Mouse (Mus musculus): ENCODE results near the gene Lrmda. TPM values are rescaled to one million over a fixed set of nuclear protein-coding genes. Genes with fewer than 3 reads are reported as not detected.

The Lrmda gene
- total and polyA plus RNA-seq, 2 experiments from 2014 or later = 0.38 to 0.82 TPM

DNA sequence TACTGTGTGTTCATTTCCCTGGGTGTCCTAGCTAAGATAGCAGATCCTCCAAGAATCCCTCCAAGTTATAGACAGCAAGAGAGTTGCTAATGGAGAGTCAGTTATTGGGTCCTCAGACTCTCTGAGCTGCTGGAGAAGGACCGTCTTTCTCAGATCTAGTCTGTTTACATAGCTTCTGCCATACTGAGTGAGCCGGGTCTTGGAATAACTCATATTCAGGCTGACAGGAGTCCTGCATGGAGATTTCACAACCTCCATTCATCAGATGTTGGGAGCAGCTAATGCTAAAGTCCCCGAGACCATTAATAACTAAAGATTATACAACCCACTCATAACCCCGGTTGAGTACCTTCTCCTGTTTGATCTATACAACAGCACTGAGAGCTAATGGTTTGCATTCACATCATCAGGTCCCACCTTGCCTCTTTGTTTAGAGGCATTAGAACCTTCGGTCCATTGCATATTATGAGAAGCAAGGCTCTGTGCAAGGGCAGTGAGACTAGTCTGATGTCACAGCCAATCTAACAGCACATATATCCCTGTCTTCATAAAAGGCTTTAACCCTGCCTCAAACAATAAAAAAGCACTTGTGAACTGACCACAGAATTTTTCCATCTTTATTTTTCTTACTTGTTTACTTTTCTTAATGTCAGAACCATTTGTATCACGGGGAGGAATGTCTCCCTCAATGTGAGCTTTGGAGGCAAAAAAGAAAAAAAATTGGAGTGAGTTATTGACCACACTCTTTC is 1037.9 kb downstream of the Lrmda start:
- H3K9me3 ChIP-seq (replicated peaks; ENCODE audit: control insufficient read depth, low read length) = no peaks in the 10 kb centered on the region
- DNase-seq (ENCODE audit: low spot score) (no peak), ATAC-seq (ENCODE audit: insufficient read depth, low read depth) (no peak)
- H3K4me1 ChIP-seq (ENCODE audit: control insufficient read depth, insufficient read depth) = no peaks in the 10 kb centered on the region
- no peak for TF ChIP-seq EP300 (IDR thresholded peaks at IDR 0.05; ENCODE audit: low read depth)
- TF ChIP-seq CTCF (IDR thresholded peaks at IDR 0.05; ENCODE audit: low read depth) = no peak
- no peak overlapping the region for H3K27ac ChIP-seq (ENCODE audit: low read depth)
- no peak overlapping the region for H3K9ac ChIP-seq (replicated peaks; ENCODE audit: low read depth, low read length)
- WGBS = 83% methylated on average over 6 of the region's 6 CpGs
- H3K4me3 ChIP-seq (ENCODE audit: low read depth, low read length) = no peak overlapping the region
- no peaks in the 10 kb centered on the region for H3K36me3 ChIP-seq (replicated peaks; ENCODE audit: control insufficient read depth, insufficient read depth, low read length)
- no peak overlapping the region for H3K4me2 ChIP-seq (ENCODE audit: low read depth, low read length)
- H3K27me3 ChIP-seq (ENCODE audit: control insufficient read depth, insufficient read depth, low read length) = no peaks in the 10 kb centered on the region

DNA sequence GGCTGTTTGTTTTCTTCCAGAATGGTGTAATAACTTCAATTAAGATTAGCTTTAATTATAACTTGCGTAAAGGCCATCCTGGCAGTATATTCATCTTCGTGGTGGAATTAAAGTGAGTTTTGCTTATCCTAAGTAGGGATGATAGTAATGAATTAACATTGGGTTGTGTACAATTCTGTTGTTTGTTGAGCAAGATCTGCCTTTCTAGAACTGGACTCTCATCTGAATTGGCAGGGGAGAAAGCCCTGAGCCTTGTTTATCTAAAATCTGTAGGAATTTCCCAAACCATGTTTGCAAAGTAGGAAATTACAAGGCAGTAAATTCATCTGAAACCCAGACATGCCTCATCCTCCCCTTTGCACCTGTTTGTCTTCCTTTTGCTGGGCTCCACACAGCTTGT is 1038.5 kb downstream of the Lrmda start:
- H3K36me3 ChIP-seq (replicated peaks; ENCODE audit: control insufficient read depth, insufficient read depth, low read length) = no peaks in the 10 kb centered on the region

DNA sequence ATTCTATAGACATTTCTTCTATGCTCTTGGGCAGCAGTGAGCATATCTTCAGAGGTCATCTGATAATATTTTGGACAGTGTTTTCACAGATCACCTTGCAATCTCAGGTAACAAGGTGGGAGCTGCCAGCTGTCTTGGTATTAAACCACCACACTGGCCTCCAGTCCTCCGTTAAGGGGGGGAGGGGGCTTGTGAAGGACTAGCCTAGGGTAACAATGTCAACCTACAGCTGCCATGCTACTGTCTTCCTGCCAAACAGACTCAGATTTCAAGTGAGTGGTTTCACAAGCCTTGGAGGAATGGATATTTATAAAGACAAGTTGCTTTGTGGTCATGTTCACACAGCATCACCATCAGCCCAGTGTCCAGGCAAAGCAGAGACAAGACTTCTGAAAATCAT is 1059.2 kb downstream of the Lrmda start:
- Histone ChIP-seq H3K9me3 (replicated peaks; ENCODE audit: control insufficient read depth, low read length) (no peaks in the 10 kb centered on the region), H3K27ac (ENCODE audit: low read depth) (no peak overlapping the region), H3K4me1 (ENCODE audit: control insufficient read depth, insufficient read depth) (no peaks in the 10 kb centered on the region), H3K4me3 (ENCODE audit: low read depth, low read length) (no peak overlapping the region), H3K27me3 (ENCODE audit: control insufficient read depth, insufficient read depth, low read length) (no peaks in the 10 kb centered on the region), H3K36me3 (replicated peaks; ENCODE audit: control insufficient read depth, insufficient read depth, low read length) (no peaks in the 10 kb centered on the region), H3K4me2 (ENCODE audit: low read depth, low read length) (no peak overlapping the region), H3K9ac (replicated peaks; ENCODE audit: low read depth, low read length) (no peak overlapping the region)
- no peak for ATAC-seq (ENCODE audit: insufficient read depth, low read depth)
- no peak for DNase-seq (ENCODE audit: low spot score)
- TF ChIP-seq EP300 (IDR thresholded peaks at IDR 0.05; ENCODE audit: low read depth) = no peak
- no peak for TF ChIP-seq CTCF (IDR thresholded peaks at IDR 0.05; ENCODE audit: low read depth)
- 70% methylated on average over 1 of the region's 1 CpGs for WGBS

More for the DNA sequence above, 1038.5 kb downstream of the Lrmda start:
- no peak overlapping the region for H3K4me2 ChIP-seq (ENCODE audit: low read depth, low read length)
- WGBS = 94% methylated on average over 2 of the region's 2 CpGs
- no peak for ATAC-seq (ENCODE audit: insufficient read depth, low read depth)
- H3K9me3 ChIP-seq (replicated peaks; ENCODE audit: control insufficient read depth, low read length) = no peaks in the 10 kb centered on the region
- DNase-seq (ENCODE audit: low spot score) = no peak
- no peaks in the 10 kb centered on the region for H3K27me3 ChIP-seq (ENCODE audit: control insufficient read depth, insufficient read depth, low read length)
- no peak overlapping the region for H3K9ac ChIP-seq (replicated peaks; ENCODE audit: low read depth, low read length)
- TF ChIP-seq CTCF (IDR thresholded peaks at IDR 0.05; ENCODE audit: low read depth) = no peak
- no peak for TF ChIP-seq EP300 (IDR thresholded peaks at IDR 0.05; ENCODE audit: low read depth)
- no peak overlapping the region for H3K27ac ChIP-seq (ENCODE audit: low read depth)
- H3K4me3 ChIP-seq (ENCODE audit: low read depth, low read length) = no peak overlapping the region
- H3K4me1 ChIP-seq (ENCODE audit: control insufficient read depth, insufficient read depth) = no peaks in the 10 kb centered on the region

DNA sequence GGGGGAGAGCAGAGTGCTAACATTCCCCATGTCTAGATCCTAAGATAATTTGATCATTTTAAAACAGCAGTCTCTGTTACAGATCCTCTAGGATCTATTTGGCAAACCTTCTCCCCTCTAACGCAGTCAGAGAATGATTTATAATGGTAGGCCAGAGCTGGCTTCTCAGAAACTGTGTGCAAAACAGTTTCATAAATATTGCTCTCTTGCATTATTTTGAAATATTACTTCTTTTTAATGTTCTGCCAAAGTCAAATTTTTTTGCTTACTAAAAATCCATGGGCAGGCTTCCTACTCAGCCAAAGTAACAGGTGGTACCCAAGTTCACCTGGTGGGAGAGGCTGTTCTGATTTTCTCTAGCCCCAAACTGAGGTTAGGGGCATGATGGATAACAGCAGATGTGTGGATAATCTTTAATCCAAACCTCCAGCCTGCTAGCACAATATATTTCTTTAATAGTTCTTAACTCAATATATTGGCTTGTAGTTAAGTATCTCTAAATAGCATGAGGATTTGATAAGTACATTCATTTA is 1064.8 kb downstream of the Lrmda start:
- no peak overlapping the region for H3K27ac ChIP-seq (ENCODE audit: low read depth)

DNA sequence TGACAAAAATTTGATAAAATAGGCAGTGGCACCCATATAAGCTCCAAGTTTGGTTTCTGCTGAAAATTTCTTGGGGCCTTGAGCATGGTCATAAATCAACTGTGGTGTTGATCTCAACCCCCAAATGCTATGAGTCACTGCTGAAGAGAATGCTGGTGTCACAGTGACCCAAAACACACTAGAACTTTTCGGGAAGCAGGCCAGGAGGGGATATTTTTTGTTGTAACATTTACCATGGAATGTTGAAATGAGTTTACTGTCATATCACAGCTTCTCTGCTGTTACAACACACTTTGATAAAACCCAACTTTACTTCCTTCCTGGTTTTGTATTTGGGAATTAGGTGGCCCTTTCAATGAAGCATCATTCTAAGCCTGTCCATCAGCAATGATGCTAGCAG is 1065.3 kb downstream of the Lrmda start:
- H3K27ac ChIP-seq (ENCODE audit: low read depth) = no peak overlapping the region
- TF ChIP-seq CTCF (IDR thresholded peaks at IDR 0.05; ENCODE audit: low read depth) = no peak
- TF ChIP-seq EP300 (IDR thresholded peaks at IDR 0.05; ENCODE audit: low read depth) = no peak
- H3K9me3 ChIP-seq (replicated peaks; ENCODE audit: control insufficient read depth, low read length) = no peaks in the 10 kb centered on the region
- H3K4me2 ChIP-seq (ENCODE audit: low read depth, low read length) = no peak overlapping the region
- DNase-seq (ENCODE audit: low spot score) = no peak
- ATAC-seq (ENCODE audit: insufficient read depth, low read depth) = no peak
- WGBS = 37% methylated on average over 1 of the region's 1 CpGs
- H3K36me3 ChIP-seq (replicated peaks; ENCODE audit: control insufficient read depth, insufficient read depth, low read length) = no peaks in the 10 kb centered on the region
- no peak overlapping the region for H3K9ac ChIP-seq (replicated peaks; ENCODE audit: low read depth, low read length)
- no peaks in the 10 kb centered on the region for H3K4me1 ChIP-seq (ENCODE audit: control insufficient read depth, insufficient read depth)
- no peak overlapping the region for H3K4me3 ChIP-seq (ENCODE audit: low read depth, low read length)
- H3K27me3 ChIP-seq (ENCODE audit: control insufficient read depth, insufficient read depth, low read length) = no peaks in the 10 kb centered on the region

More for the DNA sequence above, 1064.8 kb downstream of the Lrmda start:
- Histone ChIP-seq H3K9me3 (replicated peaks; ENCODE audit: control insufficient read depth, low read length) (no peaks in the 10 kb centered on the region), H3K9ac (replicated peaks; ENCODE audit: low read depth, low read length) (no peak overlapping the region), H3K4me1 (ENCODE audit: control insufficient read depth, insufficient read depth) (no peaks in the 10 kb centered on the region), H3K36me3 (replicated peaks; ENCODE audit: control insufficient read depth, insufficient read depth, low read length) (no peaks in the 10 kb centered on the region), H3K4me3 (ENCODE audit: low read depth, low read length) (no peak overlapping the region), H3K27me3 (ENCODE audit: control insufficient read depth, insufficient read depth, low read length) (no peaks in the 10 kb centered on the region), H3K4me2 (ENCODE audit: low read depth, low read length) (no peak overlapping the region)
- TF ChIP-seq CTCF (IDR thresholded peaks at IDR 0.05; ENCODE audit: low read depth) (no peak), EP300 (IDR thresholded peaks at IDR 0.05; ENCODE audit: low read depth) (no peak)
- 88% methylated on average over 1 of the region's 1 CpGs for WGBS
- DNase-seq (ENCODE audit: low spot score) (no peak), ATAC-seq (ENCODE audit: insufficient read depth, low read depth) (no peak)

Data from heart, postnatal 0 days (tissue).